Mouse (Mus musculus): Measurements from ENCODE around the gene Fxr2. TPM values are rescaled to one million over a fixed set of nuclear protein-coding genes. Genes with fewer than 3 reads are reported as not detected.
"Not testable (repeated sequence)": the region's sequence is repeated elsewhere in the genome, so short reads cannot be mapped to it uniquely, and the experiment has no call there.

The Fxr2 gene
- polyA plus RNA-seq, 1 experiment from 2014 or later: 29.0 TPM

DNA sequence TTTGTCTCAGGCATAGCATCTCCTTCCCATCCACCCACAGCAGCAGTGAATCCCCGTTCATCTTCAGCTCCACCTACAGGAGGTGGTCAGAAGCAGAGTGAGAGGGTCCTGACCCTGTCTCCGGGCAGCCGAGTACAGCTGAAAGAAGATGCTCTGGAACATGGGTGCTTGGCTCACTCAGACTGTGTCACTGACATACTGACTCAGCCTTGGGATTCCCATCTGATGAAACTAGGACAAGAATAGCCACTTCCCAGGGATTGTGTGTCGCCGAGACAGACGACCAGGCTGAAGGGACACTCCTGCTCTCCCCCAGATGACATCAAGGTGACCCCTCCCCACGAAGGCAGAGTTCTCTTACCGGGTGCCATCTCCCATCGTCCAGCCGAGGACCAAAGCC is 16.0 kb upstream of the Fxr2 start:
- WGBS (ENCODE audit: insufficient replicate concordance): 40% methylated on average over 10 of the region's 10 CpGs
- Histone ChIP-seq H3K9ac (ENCODE audit: low read depth, low read length) (no peak overlapping the region), H3K4me3 (ENCODE audit: low read depth, low read length) (no peak overlapping the region), H3K9me3 (replicated peaks; ENCODE audit: control insufficient read depth, low read length) (no peaks in the 10 kb centered on the region), H3K4me1 (ENCODE audit: control insufficient read depth, insufficient read depth, low read length) (peaks cover 12% of the 10 kb centered on the region), H3K36me3 (ENCODE audit: control insufficient read depth, insufficient read depth, low read length) (no peaks in the 10 kb centered on the region), H3K4me2 (no peak overlapping the region; the same call in 1 of the 2 replicates), H3K27me3 (ENCODE audit: control insufficient read depth, insufficient read depth, low read length) (no peaks in the 10 kb centered on the region), H3K27ac (ENCODE audit: low read depth, low read length) (no peak overlapping the region)
- no peak for ATAC-seq (replicated peaks; ENCODE audit: insufficient number of reproducible peaks, low FRiP score, low TSS enrichment)

GRCm38 (mm10) chr11:69617805-69618204 is 15.0 kb upstream of the Fxr2 start, which contains the start of gene Shbg:
Gene Shbg, minus strand, starts transcription at chr11:69617905.
- Histone ChIP-seq H3K4me3 (ENCODE audit: low read depth, low read length) (no peak within 1 kb of the TSS), H3K9me3 (replicated peaks; ENCODE audit: control insufficient read depth, low read length) (no peaks in the 10 kb centered on the region), H3K4me1 (ENCODE audit: control insufficient read depth, insufficient read depth, low read length) (peaks cover 18% of the 10 kb centered on the region), H3K9ac (ENCODE audit: low read depth, low read length) (0 out of 2 replicates have a peak within 1 kb of the TSS, but pooled peaks have one; percentile 43), H3K27ac (ENCODE audit: low read depth, low read length) (no peak within 1 kb of the TSS), H3K4me2 (no peak within 1 kb of the TSS; the same call in 1 of the 2 replicates), H3K27me3 (ENCODE audit: control insufficient read depth, insufficient read depth, low read length) (no peaks in the 10 kb centered on the region), H3K36me3 (ENCODE audit: control insufficient read depth, insufficient read depth, low read length) (no peaks in the 10 kb centered on the region)
- ATAC-seq (replicated peaks; ENCODE audit: insufficient number of reproducible peaks, low FRiP score, low TSS enrichment): no peak
- 57% methylated on average over 5 of the region's 5 CpGs for WGBS (ENCODE audit: insufficient replicate concordance)

DNA sequence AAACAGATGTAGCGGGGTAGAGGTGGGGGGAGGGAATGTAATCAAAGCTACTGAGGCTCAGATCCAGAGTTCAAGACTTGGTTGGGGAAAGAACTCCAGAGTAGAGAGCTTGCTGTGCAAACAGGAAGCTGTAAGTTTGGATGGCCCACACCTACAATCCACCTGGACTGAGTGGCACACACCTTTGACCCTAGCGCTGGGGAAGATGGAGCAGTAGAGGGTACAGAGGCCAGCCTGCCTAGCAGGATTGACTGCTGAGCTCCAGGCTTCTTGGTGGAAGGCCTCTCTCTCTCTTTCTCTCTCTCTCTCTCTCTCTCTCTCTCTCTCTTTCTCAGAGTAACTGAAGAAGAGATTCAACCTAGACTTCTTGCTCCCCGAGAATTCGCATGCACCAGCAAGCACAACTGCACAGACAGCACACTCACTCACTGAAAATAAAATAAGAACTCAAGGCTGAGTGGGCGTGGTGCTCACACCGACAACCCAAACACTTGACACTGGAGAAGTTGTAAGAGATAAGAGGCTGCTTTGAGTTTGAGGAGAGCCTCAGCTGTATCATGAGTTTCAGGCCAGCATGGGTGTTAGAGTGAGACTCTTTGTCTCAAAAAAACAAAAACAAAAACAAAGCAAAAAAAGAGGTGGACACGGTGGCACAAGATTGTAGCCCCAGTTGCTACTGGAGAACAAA is 12.3 kb upstream of the Fxr2 start:
- Histone ChIP-seq H3K4me2 (no peak overlapping the region; the same call in 1 of the 2 replicates), H3K36me3 (ENCODE audit: control insufficient read depth, insufficient read depth, low read length) (no peaks in the 10 kb centered on the region), H3K9ac (ENCODE audit: low read depth, low read length) (no peak overlapping the region), H3K27me3 (ENCODE audit: control insufficient read depth, insufficient read depth, low read length) (no peaks in the 10 kb centered on the region), H3K4me1 (ENCODE audit: control insufficient read depth, insufficient read depth, low read length) (peaks cover 12% of the 10 kb centered on the region), H3K27ac (ENCODE audit: low read depth, low read length) (no peak overlapping the region), H3K9me3 (replicated peaks; ENCODE audit: control insufficient read depth, low read length) (no peaks in the 10 kb centered on the region), H3K4me3 (ENCODE audit: low read depth, low read length) (no peak overlapping the region)
- no peak for ATAC-seq (replicated peaks; ENCODE audit: insufficient number of reproducible peaks, low FRiP score, low TSS enrichment)
- 62% methylated on average over 7 of the region's 7 CpGs for WGBS (ENCODE audit: insufficient replicate concordance)

GRCm38 (mm10) chr11:69621571-69622268 is 11.1 kb upstream of the Fxr2 start, which contains the start of gene Sat2:
Gene Sat2, plus strand, starts transcription at chr11:69622024.
- WGBS (ENCODE audit: insufficient replicate concordance): 2% methylated on average over 20 of the region's 20 CpGs
- peaks cover 12% of the 10 kb centered on the region for H3K4me1 ChIP-seq (ENCODE audit: control insufficient read depth, insufficient read depth, low read length)
- no peak; the same call in 1 of the 2 replicates for ATAC-seq (replicated peaks; ENCODE audit: insufficient number of reproducible peaks, low FRiP score, low TSS enrichment)
- H3K4me2 ChIP-seq: peak within 1 kb of the TSS; percentile 91
- H3K9ac ChIP-seq (ENCODE audit: low read depth, low read length): peak within 1 kb of the TSS; percentile 86
- no peaks in the 10 kb centered on the region for H3K36me3 ChIP-seq (ENCODE audit: control insufficient read depth, insufficient read depth, low read length)
- H3K27ac ChIP-seq (ENCODE audit: low read depth, low read length): peak within 1 kb of the TSS; percentile 74
- peak within 1 kb of the TSS; percentile 66 for H3K4me3 ChIP-seq (ENCODE audit: low read depth, low read length)
- no peaks in the 10 kb centered on the region for H3K27me3 ChIP-seq (ENCODE audit: control insufficient read depth, insufficient read depth, low read length)
- H3K9me3 ChIP-seq (replicated peaks; ENCODE audit: control insufficient read depth, low read length): no peaks in the 10 kb centered on the region

DNA sequence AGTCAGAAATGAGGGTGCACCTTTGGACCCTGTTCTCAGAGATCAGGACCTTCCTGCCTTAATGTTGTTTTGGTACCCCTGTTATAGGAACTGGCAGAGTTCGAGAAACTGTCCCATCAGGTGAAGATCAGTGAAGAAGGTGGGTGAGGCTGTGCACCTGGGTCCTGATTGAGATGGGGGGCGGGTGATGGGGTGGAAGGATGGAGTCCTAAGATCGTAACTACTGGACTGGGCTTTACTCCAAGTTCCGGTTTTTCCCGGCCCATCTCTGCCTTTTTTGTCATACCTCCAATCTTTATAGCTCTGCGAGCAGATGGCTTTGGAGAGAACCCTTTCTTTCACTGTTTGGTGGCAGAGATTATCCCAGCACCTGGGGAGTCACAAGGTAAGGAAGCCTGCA is 10.4 kb upstream of the Fxr2 start:
- Histone ChIP-seq H3K36me3 (ENCODE audit: control insufficient read depth, insufficient read depth, low read length) (no peaks in the 10 kb centered on the region), H3K9ac (ENCODE audit: low read depth, low read length) (peak overlapping the region; percentile 86), H3K4me3 (ENCODE audit: low read depth, low read length) (peak overlapping the region; percentile 66), H3K4me2 (peak overlapping the region; percentile 91), H3K4me1 (ENCODE audit: control insufficient read depth, insufficient read depth, low read length) (peaks cover 12% of the 10 kb centered on the region), H3K9me3 (replicated peaks; ENCODE audit: control insufficient read depth, low read length) (no peaks in the 10 kb centered on the region), H3K27ac (ENCODE audit: low read depth, low read length) (peak overlapping the region; percentile 74), H3K27me3 (ENCODE audit: control insufficient read depth, insufficient read depth, low read length) (no peaks in the 10 kb centered on the region)
- ATAC-seq (replicated peaks; ENCODE audit: insufficient number of reproducible peaks, low FRiP score, low TSS enrichment): no peak
- WGBS (ENCODE audit: insufficient replicate concordance): 41% methylated on average over 6 of the region's 6 CpGs

DNA sequence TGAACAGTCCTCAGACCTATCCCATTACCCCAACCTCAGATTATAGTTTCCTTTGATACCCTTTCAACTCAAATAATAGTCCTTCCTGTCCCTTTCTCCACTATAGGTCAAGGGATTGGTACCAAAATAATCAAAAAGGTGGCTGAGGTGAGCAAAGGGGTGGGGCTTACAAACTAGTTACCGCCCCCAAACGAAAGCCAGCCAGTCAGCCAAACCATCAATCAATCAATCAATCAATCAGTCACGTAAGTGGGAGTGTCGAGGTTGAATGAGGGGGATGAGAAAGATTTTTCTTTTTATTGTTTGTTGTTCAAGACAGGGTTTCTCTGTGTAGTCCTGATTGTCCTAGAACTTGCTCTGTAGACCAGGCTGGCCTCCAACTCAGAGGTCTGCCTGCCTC is 9.8 kb upstream of the Fxr2 start:
- no peak overlapping the region for H3K9ac ChIP-seq (ENCODE audit: low read depth, low read length)
- no peak for ATAC-seq (replicated peaks; ENCODE audit: insufficient number of reproducible peaks, low FRiP score, low TSS enrichment)
- H3K4me3 ChIP-seq (ENCODE audit: low read depth, low read length): no peak overlapping the region

DNA sequence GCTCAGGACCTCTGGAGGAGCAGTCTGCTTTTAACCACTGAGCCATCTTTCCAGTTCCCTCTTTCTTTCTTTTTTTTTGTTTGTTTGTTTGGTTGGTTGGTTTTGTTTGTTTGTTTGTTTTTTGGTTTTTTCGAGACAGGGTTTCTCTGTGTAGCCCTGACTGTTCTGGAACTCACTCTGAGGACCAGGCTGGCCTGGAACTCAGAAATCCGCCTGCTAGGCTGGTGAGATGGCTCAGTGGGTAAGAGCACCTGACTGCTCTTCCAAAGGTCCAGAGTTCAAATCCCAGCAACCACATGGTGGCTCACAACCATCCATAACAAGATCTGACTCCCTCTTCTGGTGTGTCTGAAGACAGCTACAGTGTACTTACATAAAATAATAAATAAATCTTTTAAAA is 8.5 kb upstream of the Fxr2 start:
- not testable (repeated sequence) for H3K27ac ChIP-seq (ENCODE audit: low read depth, low read length); H3K36me3 ChIP-seq (ENCODE audit: control insufficient read depth, insufficient read depth, low read length); H3K27me3 ChIP-seq (ENCODE audit: control insufficient read depth, insufficient read depth, low read length); H3K4me3 ChIP-seq (ENCODE audit: low read depth, low read length); H3K4me1 ChIP-seq (ENCODE audit: control insufficient read depth, insufficient read depth, low read length); ATAC-seq (replicated peaks; ENCODE audit: insufficient number of reproducible peaks, low FRiP score, low TSS enrichment); H3K4me2 ChIP-seq; H3K9ac ChIP-seq (ENCODE audit: low read depth, low read length); H3K9me3 ChIP-seq (replicated peaks; ENCODE audit: control insufficient read depth, low read length)
- WGBS (ENCODE audit: insufficient replicate concordance): 86% methylated on average over 2 of the region's 2 CpGs

More for the DNA sequence above, 9.8 kb upstream of the Fxr2 start:
- Histone ChIP-seq H3K4me1 (ENCODE audit: control insufficient read depth, insufficient read depth, low read length) (peaks cover 12% of the 10 kb centered on the region), H3K27ac (ENCODE audit: low read depth, low read length) (no peak overlapping the region), H3K27me3 (ENCODE audit: control insufficient read depth, insufficient read depth, low read length) (no peaks in the 10 kb centered on the region), H3K36me3 (ENCODE audit: control insufficient read depth, insufficient read depth, low read length) (no peaks in the 10 kb centered on the region), H3K4me2 (no peak overlapping the region), H3K9me3 (replicated peaks; ENCODE audit: control insufficient read depth, low read length) (no peaks in the 10 kb centered on the region)
- WGBS (ENCODE audit: insufficient replicate concordance): 70% methylated on average over 4 of the region's 4 CpGs

GRCm38 (mm10) chr11:69628286-69628685 is 4.5 kb upstream of the Fxr2 start:
- H3K27me3 ChIP-seq (ENCODE audit: control insufficient read depth, insufficient read depth, low read length): no peaks in the 10 kb centered on the region
- no peaks in the 10 kb centered on the region for H3K9me3 ChIP-seq (replicated peaks; ENCODE audit: control insufficient read depth, low read length)
- H3K4me3 ChIP-seq (ENCODE audit: low read depth, low read length): no peak overlapping the region
- H3K36me3 ChIP-seq (ENCODE audit: control insufficient read depth, insufficient read depth, low read length): no peaks in the 10 kb centered on the region
- 35% methylated on average over 6 of the region's 6 CpGs for WGBS (ENCODE audit: insufficient replicate concordance)
- H3K4me1 ChIP-seq (ENCODE audit: control insufficient read depth, insufficient read depth, low read length): no peaks in the 10 kb centered on the region
- H3K9ac ChIP-seq (ENCODE audit: low read depth, low read length): no peak overlapping the region
- H3K27ac ChIP-seq (ENCODE audit: low read depth, low read length): no peak overlapping the region
- no peak overlapping the region for H3K4me2 ChIP-seq
- ATAC-seq (replicated peaks; ENCODE audit: insufficient number of reproducible peaks, low FRiP score, low TSS enrichment): no peak

Measured in heart, embryonic 11.5 days (tissue).